In the genomic region with DNA sequence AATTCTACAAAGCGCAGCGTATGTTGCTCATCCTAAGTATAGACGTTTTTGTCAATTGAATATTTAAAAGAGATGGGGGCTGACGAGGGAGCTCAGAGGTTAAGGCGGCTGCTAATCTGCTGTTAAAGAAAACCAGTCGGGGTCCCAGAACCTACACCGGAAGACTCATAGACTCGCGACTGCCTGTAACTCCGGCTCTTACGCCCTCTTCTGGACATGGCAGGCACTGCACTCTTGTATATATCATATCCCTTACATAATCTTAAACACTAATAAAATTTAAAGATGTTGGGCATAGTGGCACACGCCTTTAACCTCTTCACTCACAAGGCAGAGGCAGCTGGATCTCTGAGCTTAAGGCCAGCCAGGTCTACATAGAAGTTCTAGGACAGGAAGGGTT, we compare ENCODE assay signal across 13 mouse cellular contexts. TPM values are rescaled to one million over a fixed set of nuclear protein-coding genes. Genes with fewer than 3 reads are reported as not detected.
DNase-seq lines count a peak whose midpoint lies in the region; ATAC-seq and TF ChIP-seq lines count a peak whose summit lies in the region.
"Had no signal": no experiment of that assay in that cellular context is flagged by ENCODE, and none has a peak within 500 bp of the region (broad histone marks: within the 10 kb centered on the region; RNA-seq: fewer than 3 reads in every experiment).

No protein-coding gene starts in this region.

- WGBS in cerebellum, adult 2 months = 55% methylated on average over 12 of the region's 12 CpGs
- 49% methylated on average over 12 of the region's 12 CpGs for WGBS in liver, postnatal 0 days (ENCODE audit: insufficient replicate concordance)

- no peaks in the 10 kb centered on the region for H3K36me3 ChIP-seq in liver, postnatal 0 days (replicated peaks; ENCODE audit: insufficient read depth, low read length)
- no peaks in the 10 kb centered on the region for H3K36me3 ChIP-seq in ES-E14 (ENCODE audit: control insufficient read depth, insufficient read depth, low read length, poor library complexity, severe bottlenecking)

- DNase-seq in cerebellum, adult 2 months = no peak
- DNase-seq in cerebellum, postnatal 14 days = no peak
- DNase-seq in liver, postnatal 0 days = no peak
- DNase-seq in liver = no peak
- peak; percentile 65 for DNase-seq in ES-E14 (ENCODE audit: low read depth, low spot score)
- DNase-seq in naive thymus-derived CD4-positive, alpha-beta T cell, adult 2 months (ENCODE audit: low read depth) = peak; percentile 45
- no peak for DNase-seq in adrenal gland, adult (ENCODE audit: inconsistent age in 2 of 2, low spot score in 1 of 2)
- no peak for DNase-seq in kidney, adult 11 months
- DNase-seq: adrenal gland, postnatal 10 days; gastrocnemius, postnatal 36 days; kidney, postnatal 10 days; midbrain, embryonic 14.5 days; right cerebral cortex, postnatal 4 days had no signal

- H3K9me3 ChIP-seq in liver, postnatal 0 days (ENCODE audit: low read length) = no peaks in the 10 kb centered on the region
- H3K9me3 ChIP-seq in ES-E14 (ENCODE audit: control insufficient read depth, insufficient read depth, low read depth, low read length) = no peaks in the 10 kb centered on the region

- H3K27ac ChIP-seq in cerebellum, adult 2 months (ENCODE audit: insufficient read depth, low read length) = no peak overlapping the region
- no peak overlapping the region for H3K27ac ChIP-seq in liver, postnatal 0 days (ENCODE audit: low read depth)
- no peak overlapping the region for H3K27ac ChIP-seq in ES-E14 (ENCODE audit: insufficient read depth, low read depth, low read length, poor library complexity, severe bottlenecking)

- no peak for TF ChIP-seq EP300 in liver, postnatal 0 days (IDR thresholded peaks at IDR 0.05; ENCODE audit: low read depth)

- H3K4me2 ChIP-seq in liver, postnatal 0 days (ENCODE audit: low read depth, low read length) = no peak overlapping the region

- ATAC-seq in liver, postnatal 0 days = no peak

- H3K4me3 ChIP-seq in cerebellum, adult 2 months (replicated peaks; ENCODE audit: insufficient read depth, low read depth, low read length) = no peak overlapping the region
- H3K4me3 ChIP-seq in liver, postnatal 0 days (ENCODE audit: low read depth, low read length) = no peak overlapping the region
- H3K4me3 ChIP-seq in ES-E14 (ENCODE audit: insufficient read depth in 1 of 2, low read depth in 1 of 2, low read length in 2 of 2, poor library complexity in 1 of 2, severe bottlenecking in 1 of 2) = no peak overlapping the region

- TF ChIP-seq POLR2A in cerebellum, adult 2 months (IDR thresholded peaks at IDR 0.05; ENCODE audit: borderline replicate concordance, insufficient read depth, low read length) = no peak

- H3K4me1 ChIP-seq in cerebellum, adult 2 months (ENCODE audit: control insufficient read depth, insufficient read depth, low read length) = no peaks in the 10 kb centered on the region
- H3K4me1 ChIP-seq in liver, postnatal 0 days (ENCODE audit: insufficient read depth) = no peaks in the 10 kb centered on the region
- 0 out of 4 replicates have a peak, but pooled peaks cover 0 to 4% of the 10 kb centered on the region in 2 experiments for H3K4me1 ChIP-seq in ES-E14 (ENCODE audit: control insufficient read depth in 2 of 2, insufficient read depth in 2 of 2, low read length in 2 of 2, poor library complexity in 1 of 2)

- H3K9ac ChIP-seq in liver, postnatal 0 days (replicated peaks) = no peak overlapping the region
- no peak overlapping the region; the same call in 1 of the 2 replicates for H3K9ac ChIP-seq in ES-E14 (ENCODE audit: insufficient read depth, low read depth, low read length, poor library complexity, severe bottlenecking)

- peak; percentile 25; the same call in 1 of the 2 replicates for TF ChIP-seq CTCF in cerebellum, adult 2 months (IDR thresholded peaks at IDR 0.05; ENCODE audit: borderline replicate concordance, insufficient read depth, low read depth, low read length)
- TF ChIP-seq CTCF in liver, postnatal 0 days (IDR thresholded peaks at IDR 0.05; ENCODE audit: low read depth) = peak; percentile 52

- in situ Hi-C loops in ES-E14 (cut with MboI; ENCODE audit: low sequenced_read_pairs in 2 of 2, unreplicated experiment in 2 of 2) = loop anchor here in 1 of 2 experiments (10.0 kb wide), 1 partner anchor 172 kb away; no protein-coding TSS in a partner anchor

- H3K27me3 ChIP-seq in cerebellum, adult 2 months (ENCODE audit: control insufficient read depth, insufficient read depth, low read length) = no peaks in the 10 kb centered on the region
- H3K27me3 ChIP-seq in liver, postnatal 0 days (ENCODE audit: insufficient read depth, low read length) = peaks cover 15% of the 10 kb centered on the region

TF ChIP-seq in ES-E14, 5 proteins besides CTCF, POLR2A, EP300 and RAD21:
- TF ChIP-seq ZNF384 (IDR thresholded peaks at IDR 0.05; ENCODE audit: low read depth, low read length) (no peak), ZC3H11A (IDR thresholded peaks at IDR 0.05; ENCODE audit: borderline replicate concordance, low read depth, low read length) (0 out of 2 replicates have a peak, but pooled peaks have one; percentile 28)

RNA-seq across cellular contexts. Expression of a gene that starts 6.3 kb away (rescaled TPM):
- 14.4 and 15.5 TPM in 2 replicates for polyA plus RNA-seq in cerebellum, adult 2 months (2012; rRNA removed)
- polyA plus RNA-seq in liver, postnatal 0 days (2015; fragmentation: Nextera tagmentation; extraction: Ambion mirVana) = 0.19 and 0.27 TPM in 2 replicates
- total RNA-seq in ES-E14 (2012; rRNA removed) = 5.4 and 9.9 TPM in 2 replicates

Comparison
In these comparisons a context has a peak if more than half of its experiments do, and no peak if none do; other contexts are left out.
1. DNase-seq: peak in ES-E14 (single experiment) and naive thymus-derived CD4-positive, alpha-beta T cell, adult 2 months (single experiment); none in cerebellum, adult 2 months (0 of 2), cerebellum, postnatal 14 days (0 of 2), liver, postnatal 0 days (single experiment), liver (single experiment), adrenal gland, adult (0 of 2) and kidney, adult 11 months (single experiment).
2. RNA of a gene that starts 6.3 kb away (polyA plus RNA-seq): 14.4 to 15.5 TPM in cerebellum, adult 2 months; 0.19 to 0.27 TPM in liver, postnatal 0 days; every median in the first group is over 10 times any median in the second.